Mouse (Mus musculus): ENCODE data around the gene Hist3h2ba.

Gene Hist3h2ba

GRCm38 (mm10) chr11:58948542-58949479 lies at the start of gene Hist3h2ba:
Gene Hist3h2ba (plus strand): TSS chr11:58948920.
- peak; percentile 94 for DNase-seq (ENCODE audit: low read depth, low spot score)

GRCm38 (mm10) chr11:58901080-58901479 lies 47.6 kb upstream of the Hist3h2ba start:
- no peak for DNase-seq (ENCODE audit: low read depth, low spot score)

GRCm38 (mm10) chr11:58903511-58904409 lies 45.0 kb upstream of the Hist3h2ba start, which contains the start of gene Zfp39:
Gene Zfp39 (minus strand): TSS chr11:58904225.
- peak; percentile 93 for DNase-seq (ENCODE audit: low read depth, low spot score)

GRCm38 (mm10) chr11:58904410-58904718 lies 44.4 kb upstream of the Hist3h2ba start:
- no peak for DNase-seq (ENCODE audit: low read depth, low spot score)

GRCm38 (mm10) chr11:58904838-58905237 lies 43.9 kb upstream of the Hist3h2ba start:
- DNase-seq (ENCODE audit: low read depth, low spot score) = peak; percentile 92

- DNase-seq (ENCODE audit: low read depth, low spot score) = no peak
Observed at GRCm38 (mm10) chr11:58913776-58914175, 34.9 kb upstream of the Hist3h2ba start.

- DNase-seq (ENCODE audit: low read depth, low spot score) = peak; percentile 44
Observed at GRCm38 (mm10) chr11:58914461-58915028, 34.2 kb upstream of the Hist3h2ba start.

- DNase-seq (ENCODE audit: low read depth, low spot score) = peak; percentile 80
Observed at GRCm38 (mm10) chr11:58916879-58917744, 31.6 kb upstream of the Hist3h2ba start.

- no peak for DNase-seq (ENCODE audit: low read depth, low spot score)
Observed at GRCm38 (mm10) chr11:58917745-58918366, 30.9 kb upstream of the Hist3h2ba start, which contains the start of gene Btnl10. Gene Btnl10 (plus strand): TSS chr11:58917908.

GRCm38 (mm10) chr11:58918759-58919158 lies 30.0 kb upstream of the Hist3h2ba start:
- no peak for DNase-seq (ENCODE audit: low read depth, low spot score)

- DNase-seq (ENCODE audit: low read depth, low spot score) = no peak
Observed at GRCm38 (mm10) chr11:58922420-58922819, 26.3 kb upstream of the Hist3h2ba start.

GRCm38 (mm10) chr11:58926651-58927050 lies 22.1 kb upstream of the Hist3h2ba start:
- DNase-seq (ENCODE audit: low read depth, low spot score) = no peak

- DNase-seq (ENCODE audit: low read depth, low spot score) = no peak
Observed at GRCm38 (mm10) chr11:58927053-58927452, 21.7 kb upstream of the Hist3h2ba start.

- DNase-seq (ENCODE audit: low read depth, low spot score) = peak; percentile 66
Observed at GRCm38 (mm10) chr11:58927790-58928651, 20.7 kb upstream of the Hist3h2ba start.

- DNase-seq (ENCODE audit: low read depth, low spot score) = no peak
Observed at GRCm38 (mm10) chr11:58929055-58929454, 19.7 kb upstream of the Hist3h2ba start.

GRCm38 (mm10) chr11:58929641-58930040 lies 19.1 kb upstream of the Hist3h2ba start:
- no peak for DNase-seq (ENCODE audit: low read depth, low spot score)

- no peak for DNase-seq (ENCODE audit: low read depth, low spot score)
Observed at GRCm38 (mm10) chr11:58930254-58930653, 18.5 kb upstream of the Hist3h2ba start.

- DNase-seq (ENCODE audit: low read depth, low spot score) = peak; percentile 18
Observed at GRCm38 (mm10) chr11:58931576-58931975, 17.1 kb upstream of the Hist3h2ba start.

- peak; percentile 77 for DNase-seq (ENCODE audit: low read depth, low spot score)
Observed at GRCm38 (mm10) chr11:58937909-58938308, 10.8 kb upstream of the Hist3h2ba start.
